Mouse (Mus musculus) layer of hippocampus, adult 2 months (tissue): ENCODE measurements at regions not wholly inside any gene's neighbourhood (a gene's known extent, or its start where the extent isn't known, plus 50 kb on each side); places are given as distances from the start of the nearest gene placed in this dataset.
"Not testable (repeated sequence)": the region's sequence is repeated elsewhere in the genome, so short reads cannot be mapped to it uniquely, and the experiment has no call there.

Experiments
- DNase-seq, 2 experiments: peaks; one replicate each; pipeline ENCODE4 v3.0.0; 2022; ENCODE audit warnings: low spot score in 2 of 2
- H3K27ac ChIP-seq: fragments of 200-600 bp; 2 replicates; pipeline ENCODE4 v1.8.1; 2022
- H3K4me3 ChIP-seq: fragments of 200-600 bp; 2 replicates; pipeline ENCODE4 v1.8.1; 2022; ENCODE audit warnings: mild to moderate bottlenecking
- CTCF ChIP-seq: fragments of 200-600 bp; conservative IDR thresholded peaks from 2 replicates; pipeline ENCODE4 v1.8.1; 2022; ENCODE audit warnings: antibody characterized with exemption, mild to moderate bottlenecking, moderate library complexity

GRCm38 (mm10) chr15:19458485-19458884 lies 639.7 kb downstream of the Cdh10 start:
- peak; percentile 68 for TF ChIP-seq CTCF

GRCm38 (mm10) chr15:19473521-19473920 lies 654.8 kb downstream of the Cdh10 start:
- no peak overlapping the region for H3K4me3 ChIP-seq
- TF ChIP-seq CTCF: peak; percentile 84
- H3K27ac ChIP-seq: no peak overlapping the region
- peak in 1 of 2 experiments; percentile 42 for DNase-seq

More at GRCm38 (mm10) chr15:19458485-19458884, 639.7 kb downstream of the Cdh10 start:
- Histone ChIP-seq H3K4me3 (no peak overlapping the region), H3K27ac (no peak overlapping the region)
- no peak for DNase-seq

GRCm38 (mm10) chr15:19493556-19493955 lies 674.8 kb downstream of the Cdh10 start:
- not testable (repeated sequence) for H3K4me3 ChIP-seq, DNase-seq, H3K27ac ChIP-seq

GRCm38 (mm10) chr15:19519377-19519776 lies 700.6 kb downstream of the Cdh10 start:
- no peak for DNase-seq
- Histone ChIP-seq H3K4me3 (no peak overlapping the region), H3K27ac (no peak overlapping the region)
- no peak for TF ChIP-seq CTCF

- Histone ChIP-seq H3K27ac (no peak overlapping the region), H3K4me3 (no peak overlapping the region)
- no peak for TF ChIP-seq CTCF
- DNase-seq: no peak
Measured at GRCm38 (mm10) chr15:19540676-19541075, 721.9 kb downstream of the Cdh10 start.

GRCm38 (mm10) chr15:19549757-19550156 lies 731.0 kb downstream of the Cdh10 start:
- Histone ChIP-seq H3K4me3 (no peak overlapping the region), H3K27ac (no peak overlapping the region)
- no peak for TF ChIP-seq CTCF
- no peak for DNase-seq

- Histone ChIP-seq H3K27ac (no peak overlapping the region), H3K4me3 (no peak overlapping the region)
Measured at GRCm38 (mm10) chr15:19584769-19585168, 766.0 kb downstream of the Cdh10 start.

GRCm38 (mm10) chr15:19585281-19585680 lies 766.5 kb downstream of the Cdh10 start:
- DNase-seq: no peak
- Histone ChIP-seq H3K27ac (no peak overlapping the region), H3K4me3 (no peak overlapping the region)
- TF ChIP-seq CTCF: no peak

More at GRCm38 (mm10) chr15:19584769-19585168, 766.0 kb downstream of the Cdh10 start:
- TF ChIP-seq CTCF: no peak
- DNase-seq: no peak

GRCm38 (mm10) chr15:19593746-19594145 lies 775.0 kb downstream of the Cdh10 start:
- TF ChIP-seq CTCF: no peak
- no peak overlapping the region for H3K27ac ChIP-seq
- peak; percentile 27 to 77 for DNase-seq
- no peak overlapping the region for H3K4me3 ChIP-seq

GRCm38 (mm10) chr15:19622367-19622766 lies 803.6 kb downstream of the Cdh10 start:
- not testable (repeated sequence) for H3K4me3 ChIP-seq, DNase-seq, H3K27ac ChIP-seq

- no peak for DNase-seq
- no peak for TF ChIP-seq CTCF
- Histone ChIP-seq H3K27ac (no peak overlapping the region), H3K4me3 (no peak overlapping the region)
Measured at GRCm38 (mm10) chr15:19667380-19667779, 781.7 kb upstream of the Cdh12 start.

- no peak for TF ChIP-seq CTCF
- Histone ChIP-seq H3K4me3 (no peak overlapping the region), H3K27ac (no peak overlapping the region)
- no peak for DNase-seq
Measured at GRCm38 (mm10) chr15:19675545-19675944, 773.5 kb upstream of the Cdh12 start.

GRCm38 (mm10) chr15:19687239-19687638 lies 761.8 kb upstream of the Cdh12 start:
- H3K4me3 ChIP-seq: no peak overlapping the region
- TF ChIP-seq CTCF: no peak
- no peak for DNase-seq
- no peak overlapping the region for H3K27ac ChIP-seq

GRCm38 (mm10) chr15:19711764-19712163 lies 737.3 kb upstream of the Cdh12 start:
- no peak for DNase-seq
- Histone ChIP-seq H3K27ac (no peak overlapping the region), H3K4me3 (no peak overlapping the region)
- TF ChIP-seq CTCF: no peak
